Mouse (Mus musculus) myocyte (in vitro differentiated cells): ENCODE measurements around the gene Pde4d. TPM values are rescaled to one million over a fixed set of nuclear protein-coding genes. Genes with fewer than 3 reads are reported as not detected.

Experiments
- H3K27me3 ChIP-seq: one replicate; pipeline ENCODE4 v1.6.1; 2011; ENCODE audit not compliant: control insufficient read depth, insufficient read depth, insufficient read length
- H3K36me3 ChIP-seq: one replicate; pipeline ENCODE4 v1.6.1; 2011; ENCODE audit not compliant: control insufficient read depth, insufficient read depth
- H3K4me2 ChIP-seq: one replicate; pipeline ENCODE4 v1.6.1; 2011; ENCODE audit warnings: low read depth, control low read depth
- H3K4me3 ChIP-seq: one replicate; pipeline ENCODE4 v1.5.1; 2011; ENCODE audit warnings: mild to moderate bottlenecking, control low read depth, moderate library complexity
- H3K79me2 ChIP-seq: one replicate; pipeline ENCODE4 v1.6.1; 2011; ENCODE audit not compliant: control insufficient read depth, insufficient read depth
- H3ac ChIP-seq: one replicate; pipeline ENCODE4 v1.6.1; 2011; ENCODE audit not compliant: control insufficient read depth, insufficient read length
- CEBPB ChIP-seq: IDR thresholded peaks from 2 replicates; pipeline ENCODE4 v1.6.1; 2011; ENCODE audit warnings: mild to moderate bottlenecking, moderate library complexity; ENCODE audit not compliant: poor library complexity, insufficient read depth, severe bottlenecking
- E2F4 ChIP-seq: IDR thresholded peaks from one replicate; pipeline ENCODE4 v1.6.1; 2011; ENCODE audit warnings: mild to moderate bottlenecking, control low read depth, moderate library complexity; ENCODE audit not compliant: insufficient read depth
- MAX ChIP-seq: IDR thresholded peaks from one replicate; pipeline ENCODE4 v1.6.1; 2011; ENCODE audit warnings: low read depth, mild to moderate bottlenecking, control low read depth
- MYOD1 ChIP-seq, 3 experiments: IDR thresholded peaks; one replicate each; pipeline ENCODE4 v1.6.1; 2011; ENCODE audit warnings: control low read depth in 2 of 3, low read depth in 2 of 3, mild to moderate bottlenecking in 2 of 3, moderate library complexity in 1 of 3; ENCODE audit not compliant: insufficient read length in 2 of 3, control insufficient read depth in 1 of 3
- MYOG ChIP-seq, 3 experiments: IDR thresholded peaks; one replicate each; pipeline ENCODE4 v1.6.1; 2011; ENCODE audit warnings: control low read depth in 2 of 3, low read depth in 2 of 3, mild to moderate bottlenecking in 2 of 3; ENCODE audit not compliant: insufficient read length in 2 of 3, control insufficient read depth in 1 of 3, insufficient read depth in 1 of 3
- POLR2A ChIP-seq: IDR thresholded peaks from one replicate; pipeline ENCODE4 v1.6.1; 2011; ENCODE audit warnings: low read depth, mild to moderate bottlenecking, control low read depth, moderate library complexity; ENCODE audit not compliant: insufficient read length
- POLR2AphosphoS2 ChIP-seq: IDR thresholded peaks from one replicate; pipeline ENCODE4 v1.6.1; 2011; ENCODE audit warnings: low read depth, control low read depth; ENCODE audit not compliant: insufficient read length
- REST ChIP-seq: IDR thresholded peaks from one replicate; pipeline ENCODE4 v1.6.1; 2011; ENCODE audit warnings: mild to moderate bottlenecking, control low read depth, moderate library complexity; ENCODE audit not compliant: insufficient read depth, insufficient read length
- SRF ChIP-seq: IDR thresholded peaks from one replicate; pipeline ENCODE4 v1.6.1; 2011; ENCODE audit warnings: low read depth; ENCODE audit not compliant: control insufficient read depth, insufficient read length
- TCF12 ChIP-seq: IDR thresholded peaks from one replicate; pipeline ENCODE4 v1.6.1; 2011; ENCODE audit warnings: mild to moderate bottlenecking, control low read depth; ENCODE audit not compliant: poor library complexity, insufficient read depth, severe bottlenecking
- TCF3 ChIP-seq: IDR thresholded peaks from one replicate; pipeline ENCODE4 v1.6.1; 2011; ENCODE audit warnings: low read depth, control low read depth; ENCODE audit not compliant: insufficient read length
- USF1 ChIP-seq: IDR thresholded peaks from one replicate; pipeline ENCODE4 v1.6.1; 2011; ENCODE audit warnings: low read depth, mild to moderate bottlenecking, control low read depth, moderate library complexity
- polyA plus RNA-seq: library from polyadenylated mRNA; unstranded; fragments of >200 nt; fragmentation: generic; extraction: Trizol; gene quantifications from one replicate; pipeline ENCODE4 v1.2.1, GENCODE M21; 2012; ENCODE audit warnings: missing spikeins

Gene Pde4d
- polyA plus RNA-seq, 1 experiment: 8.2 TPM

GRCm38 (mm10) chr13:108666579-108666978 is 216.8 kb downstream of the Pde4d start:
- H3ac ChIP-seq: no peak overlapping the region
- no peak overlapping the region for H3K4me2 ChIP-seq
- no peak overlapping the region for H3K4me3 ChIP-seq
- TF ChIP-seq TCF12: no peak
- H3K36me3 ChIP-seq: no peaks in the 10 kb centered on the region
- H3K27me3 ChIP-seq: peaks cover 4% of the 10 kb centered on the region
- no peaks in the 10 kb centered on the region for H3K79me2 ChIP-seq

GRCm38 (mm10) chr13:108667077-108667476 is 217.3 kb downstream of the Pde4d start:
- Histone ChIP-seq H3ac (no peak overlapping the region), H3K36me3 (no peaks in the 10 kb centered on the region), H3K4me2 (no peak overlapping the region), H3K4me3 (no peak overlapping the region), H3K79me2 (no peaks in the 10 kb centered on the region), H3K27me3 (peaks cover 5% of the 10 kb centered on the region)
- TF ChIP-seq MYOG (IDR thresholded peaks at IDR 0.05; ENCODE audit: control insufficient read depth in 1 of 3, insufficient read depth in 1 of 3, insufficient read length in 2 of 3, low read depth in 2 of 3): no peak
- 0 out of 2 replicates have a peak, but pooled peaks have one; percentile 10 for TF ChIP-seq CEBPB

- no peak overlapping the region for H3K4me3 ChIP-seq
- H3K79me2 ChIP-seq: no peaks in the 10 kb centered on the region
- H3K36me3 ChIP-seq: no peaks in the 10 kb centered on the region
- H3K27me3 ChIP-seq: peaks cover 4% of the 10 kb centered on the region
- no peak overlapping the region for H3K4me2 ChIP-seq
- no peak overlapping the region for H3ac ChIP-seq
- no peak for TF ChIP-seq USF1
- no peak for TF ChIP-seq MYOD1 (IDR thresholded peaks at IDR 0.05; ENCODE audit: control insufficient read depth in 1 of 3, insufficient read length in 2 of 3, low read depth in 2 of 3)
These were observed 227.3 kb downstream of the Pde4d start for GRCm38 (mm10) chr13:108677056-108677455.

- H3K27me3 ChIP-seq: peaks cover 7% of the 10 kb centered on the region
- no peak overlapping the region for H3K4me2 ChIP-seq
- TF ChIP-seq SRF (no peak), POLR2A (no peak), E2F4 (no peak), POLR2AphosphoS2 (no peak), MAX (no peak), TCF3 (no peak), MYOG (IDR thresholded peaks at IDR 0.05; ENCODE audit: control insufficient read depth in 1 of 3, insufficient read depth in 1 of 3, insufficient read length in 2 of 3, low read depth in 2 of 3) (no peak), TCF12 (no peak), USF1 (no peak), REST (no peak), CEBPB (no peak), MYOD1 (IDR thresholded peaks at IDR 0.05; ENCODE audit: control insufficient read depth in 1 of 3, insufficient read length in 2 of 3, low read depth in 2 of 3) (no peak)
These were observed 233.3 kb downstream of the Pde4d start for GRCm38 (mm10) chr13:108683018-108683417.

GRCm38 (mm10) chr13:108685817-108686216 is 236.1 kb downstream of the Pde4d start:
- Histone ChIP-seq H3K27me3 (peaks cover 13% of the 10 kb centered on the region), H3K4me2 (peak overlapping the region; percentile 15), H3K36me3 (no peaks in the 10 kb centered on the region), H3K4me3 (no peak overlapping the region), H3K79me2 (no peaks in the 10 kb centered on the region), H3ac (no peak overlapping the region)
- TF ChIP-seq MAX: no peak
- no peak for TF ChIP-seq E2F4
- no peak for TF ChIP-seq TCF12
- no peak for TF ChIP-seq POLR2A
- no peak for TF ChIP-seq USF1
- TF ChIP-seq MYOD1 (IDR thresholded peaks at IDR 0.05; ENCODE audit: control insufficient read depth in 1 of 3, insufficient read length in 2 of 3, low read depth in 2 of 3): no peak
- TF ChIP-seq CEBPB: no peak
- TF ChIP-seq REST: no peak
- no peak for TF ChIP-seq MYOG (IDR thresholded peaks at IDR 0.05; ENCODE audit: control insufficient read depth in 1 of 3, insufficient read depth in 1 of 3, insufficient read length in 2 of 3, low read depth in 2 of 3)
- no peak for TF ChIP-seq SRF
- no peak for TF ChIP-seq TCF3
- TF ChIP-seq POLR2AphosphoS2: no peak

More at GRCm38 (mm10) chr13:108683018-108683417, 233.3 kb downstream of the Pde4d start:
- H3K4me3 ChIP-seq: no peak overlapping the region
- H3ac ChIP-seq: no peak overlapping the region
- no peaks in the 10 kb centered on the region for H3K79me2 ChIP-seq
- H3K36me3 ChIP-seq: no peaks in the 10 kb centered on the region

GRCm38 (mm10) chr13:108686262-108686661 is 236.5 kb downstream of the Pde4d start:
- Histone ChIP-seq H3K27me3 (peaks cover 13% of the 10 kb centered on the region), H3K36me3 (no peaks in the 10 kb centered on the region), H3ac (no peak overlapping the region), H3K4me3 (no peak overlapping the region), H3K79me2 (no peaks in the 10 kb centered on the region), H3K4me2 (peak overlapping the region; percentile 15)
- no peak for TF ChIP-seq MYOG (IDR thresholded peaks at IDR 0.05; ENCODE audit: control insufficient read depth in 1 of 3, insufficient read depth in 1 of 3, insufficient read length in 2 of 3, low read depth in 2 of 3)
